Mouse (Mus musculus) CD8-positive naive resting alpha-beta T cell, adult 2 months (primary cell): ENCODE results near the gene Cacng6.

Source experiments
- DNase-seq, 2 experiments: peaks; one replicate each; pipeline ENCODE4 v3.0.0; 2022; ENCODE audit warnings: low read depth in 2 of 2, low spot score in 2 of 2

Cacng6 gene

DNA sequence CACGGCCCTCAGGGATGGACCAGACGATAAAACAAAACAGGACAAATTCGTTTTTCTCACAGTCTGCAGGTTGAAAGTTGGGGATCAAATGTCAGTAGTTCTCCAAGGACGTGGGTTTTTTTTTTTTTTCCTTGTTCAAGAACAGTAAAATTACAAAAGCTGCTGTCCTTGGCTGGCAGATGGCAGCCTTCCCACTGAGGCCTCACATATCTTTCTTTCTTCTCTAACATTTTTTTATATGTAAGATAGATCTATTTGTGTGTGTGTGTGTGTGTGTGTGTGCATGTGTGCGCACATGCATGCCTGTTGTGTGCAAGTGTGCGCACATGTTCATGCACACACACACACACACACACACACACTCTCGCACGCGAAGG, 33.8 kb downstream of the Cacng6 start:
- no peak for DNase-seq

DNA sequence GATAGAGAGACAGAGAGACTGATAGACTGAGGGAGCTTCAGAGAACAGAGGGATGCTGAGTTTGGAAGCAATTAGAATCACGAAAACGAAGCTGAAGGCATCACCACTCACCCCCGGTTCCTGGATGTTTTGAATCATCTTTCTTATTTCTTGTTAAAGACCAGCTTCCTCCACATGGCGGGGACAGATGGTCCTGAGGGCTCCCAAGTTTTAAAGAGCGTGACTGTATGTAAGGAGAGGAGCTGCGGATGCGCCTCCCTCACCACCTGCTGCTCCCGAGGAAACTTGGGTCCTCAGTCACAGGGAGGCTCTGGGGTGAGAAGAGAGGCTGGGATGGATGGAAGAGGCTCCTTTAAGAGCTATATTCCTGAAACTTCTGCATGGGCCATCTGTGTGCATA, 36.3 kb downstream of the Cacng6 start:
- no peak for DNase-seq

- DNase-seq = no peak
Measured at GRCm38 (mm10) chr7:3463306-3463705, 39.3 kb downstream of the Cacng6 start.

- DNase-seq = no peak
Measured at GRCm38 (mm10) chr7:3468614-3469013, 44.6 kb downstream of the Cacng6 start.

DNA sequence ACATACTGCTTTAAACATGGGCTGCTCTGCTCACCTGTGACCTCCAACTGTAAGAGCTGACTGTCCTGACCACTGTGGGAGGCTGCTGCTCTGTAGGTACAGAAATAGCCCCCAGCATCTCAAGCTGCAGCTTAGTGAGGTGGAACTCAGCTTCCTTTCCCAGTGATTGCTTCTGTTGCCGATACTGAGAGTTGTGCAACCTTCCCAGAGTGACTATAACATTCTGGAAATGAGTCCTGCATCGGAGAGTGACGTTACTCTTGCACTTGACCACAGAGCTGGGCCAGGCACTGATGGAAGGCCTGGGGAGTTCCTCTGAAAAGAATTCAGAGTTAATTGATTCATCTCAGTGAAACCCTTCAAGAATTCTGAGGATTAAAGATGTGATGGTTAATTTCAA, 48.8 kb downstream of the Cacng6 start:
- DNase-seq = no peak

DNA sequence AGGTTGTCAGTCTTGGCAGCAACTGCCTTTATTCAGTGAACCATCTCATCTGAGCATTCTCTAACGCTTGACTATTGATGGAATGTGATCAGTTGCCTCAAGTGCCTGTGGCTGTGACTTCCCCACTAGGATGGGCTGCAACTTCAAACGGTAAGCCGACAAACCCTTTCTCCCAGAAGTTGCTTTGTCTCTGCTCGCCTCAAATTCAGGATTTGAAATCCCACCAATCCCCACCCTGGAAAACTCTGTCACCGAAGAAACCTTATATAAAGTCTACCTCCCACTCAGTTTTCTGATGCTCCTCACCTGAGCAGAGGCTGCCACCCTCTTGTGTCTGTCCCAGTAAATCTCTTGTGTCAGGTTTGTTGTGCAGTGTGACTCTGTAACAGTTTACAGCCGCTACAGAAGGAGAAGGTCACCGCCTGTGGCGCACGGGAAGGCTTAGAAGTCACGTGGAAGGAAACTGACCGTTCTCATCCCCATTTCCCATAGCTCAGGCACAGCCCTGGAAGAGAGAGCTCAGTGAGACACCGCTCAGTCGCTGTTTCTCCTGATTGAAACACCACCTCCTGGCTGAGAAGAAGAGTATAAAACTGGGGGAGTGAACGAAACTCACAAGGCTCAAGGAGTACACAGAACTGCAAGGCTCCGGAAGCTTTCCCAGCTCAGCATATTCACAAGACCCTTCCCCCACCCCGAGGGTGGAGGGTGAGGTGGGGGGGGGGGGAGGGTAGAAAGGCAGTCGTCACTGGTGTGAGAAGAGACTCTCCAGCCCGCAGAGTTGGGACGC, 50.5 kb downstream of the Cacng6 start:
- no peak for DNase-seq

DNA sequence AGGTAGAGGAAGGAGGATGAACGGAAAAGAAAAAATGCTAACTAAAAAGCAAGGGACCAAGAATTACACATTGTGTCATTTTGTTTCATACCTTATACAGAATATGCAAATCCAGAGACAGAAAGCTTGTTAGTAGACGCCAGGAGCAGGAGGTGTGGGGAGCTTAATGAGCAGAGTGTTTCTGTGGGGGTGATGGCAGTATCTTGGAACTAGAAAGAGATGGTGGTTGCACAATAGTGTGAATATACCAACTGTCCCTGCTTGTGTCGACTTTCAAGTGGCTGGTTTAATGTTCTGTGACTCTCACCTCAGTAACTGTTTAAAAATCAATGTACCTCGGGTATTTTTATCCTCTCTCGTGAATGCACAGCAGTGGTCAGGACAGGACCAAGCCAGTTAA, 52.7 kb downstream of the Cacng6 start:
- no peak for DNase-seq

DNA sequence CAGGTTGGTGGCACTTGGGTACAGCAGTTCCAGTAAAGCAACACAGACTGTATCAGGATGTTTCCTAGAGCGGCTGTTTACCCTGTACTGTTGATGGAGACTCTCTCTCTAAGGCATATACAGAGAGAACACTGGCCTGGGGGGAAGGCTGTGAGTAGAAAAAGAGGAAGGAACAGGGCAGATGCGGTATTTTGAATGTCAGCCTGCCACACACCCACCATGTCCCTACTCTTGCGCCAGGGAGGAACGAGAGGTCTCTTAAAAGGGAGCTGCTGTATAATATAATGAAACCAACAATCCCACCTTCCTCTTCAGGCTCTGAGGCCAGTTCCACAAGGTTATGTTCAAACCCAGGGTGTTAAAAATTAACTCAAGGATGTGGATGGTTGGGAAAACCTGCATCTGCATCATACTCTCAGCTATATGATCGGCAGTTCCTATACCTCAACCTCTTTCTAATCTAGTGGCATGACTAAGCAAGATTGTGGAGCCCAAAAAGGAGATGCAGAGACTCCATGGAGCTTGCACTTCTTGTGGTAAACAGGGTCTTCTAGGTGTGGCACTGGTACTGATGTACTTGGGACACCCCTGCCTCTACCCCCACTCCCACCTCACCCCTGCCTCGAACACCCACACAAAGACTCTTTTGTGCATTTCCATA, 58.1 kb downstream of the Cacng6 start:
- no peak for DNase-seq
